Mouse (Mus musculus) spleen, adult 2 months (tissue): ENCODE data around the gene Rab1b. TPM values are rescaled to one million over a fixed set of nuclear protein-coding genes. Genes with fewer than 3 reads are reported as not detected.
A peak's percentile ranks its signal among the peaks of the same experiment; 100 is the strongest.

Source experiments
- DNase-seq, 2 experiments: peaks; one replicate each; pipeline versions ENCODE4 v3.0.0 to v3.0.0-alpha.2; 2012 to 2021; ENCODE audit warnings: low spot score in 2 of 2, low read depth in 1 of 2
- H3K27ac ChIP-seq: fragments of 200-500 bp; 2 replicates; pipeline ENCODE4 v1.5.1; 2012; ENCODE audit warnings: low read length, inconsistent platforms; ENCODE audit not compliant: insufficient read depth
- H3K27me3 ChIP-seq: fragments of 200-500 bp; 2 replicates; pipeline ENCODE4 v1.6.1; 2012; ENCODE audit warnings: mild to moderate bottlenecking, moderate library complexity, low read length, inconsistent platforms; ENCODE audit not compliant: control insufficient read depth, insufficient read depth
- H3K36me3 ChIP-seq: fragments of 200-500 bp; 2 replicates; pipeline ENCODE4 v1.6.1; 2012; ENCODE audit warnings: mild to moderate bottlenecking, low read length, inconsistent platforms; ENCODE audit not compliant: control insufficient read depth, insufficient read depth
- H3K4me1 ChIP-seq: fragments of 200-500 bp; 2 replicates; pipeline ENCODE4 v1.6.1; 2011; ENCODE audit warnings: inconsistent platforms; ENCODE audit not compliant: control insufficient read depth, insufficient read depth, insufficient read length
- H3K4me3 ChIP-seq: fragments of 200-500 bp; 2 replicates; pipeline ENCODE4 v1.5.1; 2011; ENCODE audit warnings: mild to moderate bottlenecking, inconsistent platforms; ENCODE audit not compliant: insufficient read depth, insufficient read length; ENCODE audit errors: extremely low read depth
- CTCF ChIP-seq: fragments of 200-500 bp; IDR thresholded peaks from 2 replicates; pipeline ENCODE4 v1.5.1; 2011; ENCODE audit warnings: mild to moderate bottlenecking, inconsistent platforms; ENCODE audit not compliant: insufficient read depth, insufficient read length, insufficient replicate concordance; ENCODE audit errors: extremely low read depth
- POLR2A ChIP-seq: fragments of 200-500 bp; IDR thresholded peaks from 2 replicates; pipeline ENCODE4 v1.6.1; 2011; ENCODE audit warnings: low read depth, low read length, inconsistent platforms
- WGBS: fragments of 180-500 bp; shearing (Covaris S2); methylation state at CpG from one replicate; pipeline ENCODE4 v1.1.7; 2018; 5-methylcytosine and 5-hydroxymethylcytosine counted together
- polyA plus RNA-seq: library from polyadenylated mRNA; depleted of rRNA; stranded (reverse); fragments of >200 nt; gene quantifications from 2 replicates; pipeline ENCODE4 v1.2.3, GENCODE M21; 2012

The Rab1b gene
- polyA plus RNA-seq, 1 experiment, result 116 TPM

DNA sequence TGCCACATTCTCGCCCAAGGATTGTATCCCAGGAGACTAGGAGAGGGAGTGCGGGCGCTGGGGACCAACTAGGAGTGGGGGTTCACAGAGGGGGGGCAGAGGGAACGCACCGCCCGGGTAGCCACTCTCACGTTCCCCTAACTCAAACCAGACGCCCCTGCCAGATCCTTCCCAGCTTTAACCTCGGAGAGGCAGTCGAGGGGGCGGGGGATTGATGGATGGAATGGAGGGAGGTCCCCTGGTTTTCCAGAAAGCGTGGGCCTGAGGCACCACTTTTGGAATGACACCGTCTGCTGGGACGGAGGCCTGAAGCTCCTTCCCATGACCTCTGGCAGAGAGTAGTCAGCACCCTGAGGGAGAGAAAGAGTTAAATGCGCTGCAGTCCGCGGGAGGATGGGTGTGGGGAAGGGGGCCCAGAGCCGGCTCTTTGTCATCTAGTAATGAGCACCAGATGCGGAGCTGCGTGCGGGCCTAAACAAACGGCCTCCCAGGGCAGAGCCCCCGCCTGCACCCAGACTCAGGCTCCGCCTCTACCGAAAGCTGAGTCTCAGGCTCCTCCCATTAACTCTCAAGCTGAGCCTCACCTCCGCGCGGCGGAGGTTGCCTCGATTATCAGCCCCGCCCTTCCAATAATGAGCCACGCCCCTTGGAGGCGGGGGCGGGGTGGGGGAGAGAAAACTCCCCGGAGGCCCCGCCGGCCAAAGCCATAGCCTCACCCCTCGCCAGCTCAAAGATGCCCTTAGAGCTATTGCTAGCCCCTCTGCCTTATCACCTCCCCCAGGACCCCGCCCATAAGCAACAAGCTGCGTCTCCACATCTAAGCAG lies 35.1 kb downstream of the Rab1b start:
- peaks cover 12% of the 10 kb centered on the region for H3K27me3 ChIP-seq
- H3K36me3 ChIP-seq, result no peaks in the 10 kb centered on the region
- H3K27ac ChIP-seq, result no peak overlapping the region
- DNase-seq, result peak in 1 of 2 experiments; percentile 52
- no peak for TF ChIP-seq POLR2A
- no peak for TF ChIP-seq CTCF
- peak overlapping the region; percentile 45 for H3K4me3 ChIP-seq
- 11% methylated on average over 40 of the region's 40 CpGs for WGBS
- peaks cover 6% of the 10 kb centered on the region for H3K4me1 ChIP-seq

DNA sequence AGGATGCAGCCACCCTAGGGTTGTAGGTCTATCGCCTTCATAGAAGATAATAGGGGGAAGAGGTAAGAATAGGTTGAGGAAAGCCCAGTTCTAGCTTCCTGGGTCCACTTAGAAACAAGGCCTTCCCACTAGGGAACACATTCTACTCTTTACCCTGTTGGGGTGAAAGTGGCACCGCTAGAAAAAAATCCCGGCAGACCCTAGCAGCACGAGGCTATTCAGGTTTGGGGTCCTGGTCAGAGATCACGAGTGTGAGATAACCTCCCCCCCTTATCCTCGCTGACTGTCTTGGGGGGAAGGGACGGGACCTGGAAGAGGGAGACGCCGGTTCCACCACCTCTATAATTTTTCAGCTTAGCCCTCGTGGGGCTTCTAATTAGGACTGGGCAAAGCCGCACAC lies 35.8 kb downstream of the Rab1b start:
- H3K27me3 ChIP-seq, result peaks cover 12% of the 10 kb centered on the region
- no peaks in the 10 kb centered on the region for H3K36me3 ChIP-seq
- H3K4me3 ChIP-seq, result no peak overlapping the region
- 61% methylated on average over 11 of the region's 11 CpGs for WGBS
- no peak for TF ChIP-seq POLR2A
- no peak for TF ChIP-seq CTCF
- peaks cover 6% of the 10 kb centered on the region for H3K4me1 ChIP-seq
- no peak overlapping the region for H3K27ac ChIP-seq
- no peak for DNase-seq

DNA sequence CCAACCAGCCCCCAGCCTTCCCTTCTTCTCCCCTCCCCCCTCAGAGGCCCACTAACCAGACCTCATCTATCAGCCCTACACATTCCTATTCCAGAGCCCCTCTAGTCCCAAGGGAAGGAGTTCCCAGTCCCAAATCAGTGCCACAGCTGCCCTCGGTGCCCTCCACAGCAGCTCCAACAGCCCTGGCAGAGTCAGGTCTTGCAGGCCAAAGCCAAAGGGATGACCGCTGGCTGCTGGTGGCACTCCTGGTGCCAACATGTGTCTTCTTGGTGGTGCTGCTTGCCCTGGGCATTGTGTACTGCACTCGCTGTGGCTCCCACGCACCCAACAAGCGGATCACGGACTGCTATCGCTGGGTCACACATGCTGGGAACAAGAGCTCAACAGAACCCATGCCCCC lies 36.9 kb downstream of the Rab1b start:
- Histone ChIP-seq H3K27me3 (peaks cover 12% of the 10 kb centered on the region), H3K4me3 (no peak overlapping the region), H3K27ac (no peak overlapping the region), H3K36me3 (no peaks in the 10 kb centered on the region), H3K4me1 (peaks cover 6% of the 10 kb centered on the region)
- 92% methylated on average over 7 of the region's 7 CpGs for WGBS
- no peak for DNase-seq
- no peak for TF ChIP-seq POLR2A
- no peak for TF ChIP-seq CTCF

DNA sequence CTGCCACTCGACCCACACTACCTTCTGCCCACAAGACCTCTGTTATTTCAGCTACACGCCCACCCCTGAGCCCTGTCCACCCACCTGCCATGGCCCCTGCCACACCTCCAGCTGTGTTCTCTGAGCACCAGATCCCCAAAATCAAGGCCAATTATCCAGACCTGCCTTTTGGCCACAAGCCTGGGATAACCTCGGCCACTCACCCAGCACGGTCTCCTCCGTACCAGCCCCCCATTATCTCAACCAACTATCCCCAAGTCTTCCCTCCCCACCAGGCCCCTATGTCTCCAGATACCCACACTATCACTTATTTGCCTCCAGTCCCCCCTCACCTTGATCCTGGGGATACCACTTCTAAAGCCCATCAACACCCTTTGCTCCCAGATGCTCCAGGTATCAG lies 37.4 kb downstream of the Rab1b start:
- no peaks in the 10 kb centered on the region for H3K36me3 ChIP-seq
- no peak overlapping the region for H3K4me3 ChIP-seq
- WGBS, result 92% methylated on average over 5 of the region's 5 CpGs
- no peak for TF ChIP-seq CTCF
- TF ChIP-seq POLR2A, result no peak
- peaks cover 12% of the 10 kb centered on the region for H3K27me3 ChIP-seq
- H3K27ac ChIP-seq, result no peak overlapping the region
- H3K4me1 ChIP-seq, result peaks cover 6% of the 10 kb centered on the region
- DNase-seq, result no peak

DNA sequence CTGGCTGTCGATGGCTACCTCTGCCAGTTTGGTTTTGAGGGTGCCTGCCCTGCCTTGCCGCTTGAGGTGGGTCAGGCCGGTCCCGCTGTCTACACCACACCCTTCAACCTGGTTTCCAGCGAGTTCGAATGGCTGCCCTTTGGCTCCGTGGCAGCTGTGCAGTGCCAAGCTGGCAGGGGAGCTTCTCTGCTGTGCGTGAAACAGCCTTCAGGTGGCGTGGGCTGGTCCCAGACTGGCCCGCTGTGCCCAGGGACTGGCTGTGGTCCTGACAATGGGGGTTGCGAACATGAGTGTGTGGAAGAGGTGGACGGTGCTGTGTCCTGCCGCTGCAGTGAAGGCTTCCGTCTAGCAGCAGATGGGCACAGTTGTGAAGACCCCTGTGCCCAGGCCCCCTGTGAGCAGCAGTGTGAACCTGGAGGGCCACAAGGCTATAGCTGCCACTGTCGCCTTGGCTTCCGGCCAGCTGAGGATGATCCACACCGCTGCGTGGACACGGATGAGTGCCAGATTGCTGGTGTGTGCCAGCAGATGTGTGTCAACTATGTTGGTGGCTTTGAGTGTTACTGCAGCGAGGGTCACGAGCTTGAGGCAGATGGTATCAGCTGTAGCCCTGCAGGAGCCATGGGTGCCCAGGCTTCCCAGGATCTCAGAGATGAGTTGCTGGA lies 38.2 kb downstream of the Rab1b start:
- Histone ChIP-seq H3K4me1 (peaks cover 6% of the 10 kb centered on the region), H3K4me3 (peak overlapping the region; percentile 25; the same call in 1 of the 2 replicates), H3K27me3 (peaks cover 12% of the 10 kb centered on the region), H3K27ac (no peak overlapping the region), H3K36me3 (no peaks in the 10 kb centered on the region)
- WGBS, result 45% methylated on average over 21 of the region's 21 CpGs
- TF ChIP-seq POLR2A (no peak), CTCF (no peak)
- DNase-seq, result no peak

DNA sequence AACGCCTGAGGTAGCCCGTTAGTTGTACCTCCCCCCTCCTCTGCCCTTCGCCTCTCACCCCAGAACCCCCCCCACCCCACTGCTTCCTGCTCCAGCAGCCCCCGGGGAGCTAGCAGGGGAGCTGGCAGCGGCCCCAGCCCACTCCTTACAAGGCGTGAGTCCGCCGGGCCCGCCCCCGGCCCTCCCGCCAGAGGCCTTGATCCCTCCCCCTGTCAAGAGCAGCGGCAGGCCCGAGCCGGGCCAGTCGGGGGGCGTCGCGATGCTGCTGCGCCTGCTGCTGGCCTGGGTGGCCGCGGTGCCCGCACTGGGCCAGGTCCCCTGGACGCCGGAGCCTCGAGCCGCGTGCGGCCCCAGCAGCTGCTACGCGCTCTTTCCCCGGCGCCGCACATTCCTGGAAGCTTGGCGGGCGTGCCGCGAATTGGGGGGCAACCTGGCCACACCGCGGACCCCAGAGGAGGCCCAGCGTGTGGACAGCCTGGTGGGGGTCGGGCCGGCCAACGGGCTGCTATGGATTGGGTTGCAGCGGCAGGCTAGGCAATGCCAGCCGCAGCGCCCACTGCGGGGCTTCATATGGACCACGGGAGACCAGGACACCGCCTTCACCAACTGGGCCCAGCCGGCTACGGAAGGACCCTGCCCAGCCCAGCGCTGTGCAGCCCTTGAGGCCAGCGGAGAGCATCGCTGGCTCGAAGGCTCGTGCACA lies 38.9 kb downstream of the Rab1b start, which contains the start of gene Cd248:
Gene Cd248, plus strand, starts transcription at position 212 of the 703 bp plus-strand sequence.
- peaks cover 6% of the 10 kb centered on the region for H3K4me1 ChIP-seq
- no peak for DNase-seq
- WGBS, result 5% methylated on average over 50 of the region's 56 CpGs
- no peaks in the 10 kb centered on the region for H3K36me3 ChIP-seq
- H3K27ac ChIP-seq, result 0 out of 2 replicates have a peak within 1 kb of the TSS, but pooled peaks have one; percentile 16
- TF ChIP-seq CTCF (no peak), POLR2A (no peak)
- peaks cover 12% of the 10 kb centered on the region for H3K27me3 ChIP-seq
- peak within 1 kb of the TSS; percentile 25; the same call in 1 of the 2 replicates for H3K4me3 ChIP-seq
